Mouse (Mus musculus) intestine, embryonic 14.5 days (tissue): ENCODE measurements around the gene Zdhhc19. TPM values are rescaled to one million over a fixed set of nuclear protein-coding genes. Genes with fewer than 3 reads are reported as not detected.

Experiments used
- ATAC-seq: fragments of 200-750 bp; cut with Nextera tagmentation; replicated peaks from 2 replicates; pipeline ENCODE4 v1.8.0; 2017; ENCODE audit warnings: low read depth, moderate number of reproducible peaks, moderate TSS enrichment, moderate library complexity; ENCODE audit not compliant: low FRiP score, low TSS enrichment
- DNase-seq: peaks from one replicate; pipeline ENCODE4 v3.0.0-alpha.2; 2018; ENCODE audit warnings: low spot score
- H3K27ac ChIP-seq: fragments of 300-500 bp; sonication (generic); 2 replicates; pipeline ENCODE4 v1.5.1; 2014; ENCODE audit warnings: low read depth, mild to moderate bottlenecking, control low read depth
- H3K27me3 ChIP-seq: fragments of 300-500 bp; sonication (generic); replicated peaks from 2 replicates; pipeline ENCODE4 v1.6.1; 2014; ENCODE audit warnings: low read length, control low read depth; ENCODE audit not compliant: control insufficient read depth, insufficient read depth
- H3K36me3 ChIP-seq: fragments of 300-500 bp; sonication (generic); 2 replicates; pipeline ENCODE4 v1.6.1; 2014; ENCODE audit warnings: low read length, control low read depth; ENCODE audit not compliant: control insufficient read depth, insufficient read depth
- H3K4me1 ChIP-seq: fragments of 300-500 bp; sonication (generic); replicated peaks from 2 replicates; pipeline ENCODE4 v1.6.1; 2014; ENCODE audit warnings: low read length, control low read depth, mixed read lengths; ENCODE audit not compliant: control insufficient read depth, insufficient read depth
- H3K4me2 ChIP-seq: fragments of 300-500 bp; sonication (generic); 2 replicates; pipeline ENCODE4 v1.6.1; 2014; ENCODE audit warnings: low read length
- H3K4me3 ChIP-seq: fragments of 300-500 bp; sonication (generic); 2 replicates; pipeline ENCODE4 v1.5.1; 2014; ENCODE audit warnings: low read depth, low read length, control low read depth, mixed read lengths
- H3K9ac ChIP-seq: fragments of 300-500 bp; sonication (generic); 2 replicates; pipeline ENCODE4 v1.6.1; 2014; ENCODE audit warnings: mild to moderate bottlenecking, low read length
- H3K9me3 ChIP-seq: fragments of 300-500 bp; sonication (generic); 2 replicates; pipeline ENCODE4 v1.6.1; 2016; ENCODE audit warnings: low read length, control low read depth; ENCODE audit not compliant: control insufficient read depth
- WGBS: fragments of 180-500 bp; shearing (Covaris S2); extraction: QIAGEN DNeasy Blood & Tissue Kit; methylation state at CpG from one replicate; pipeline ENCODE4 v1.1.7; 2014; 5-methylcytosine and 5-hydroxymethylcytosine counted together
- polyA plus RNA-seq: library from polyadenylated mRNA; unstranded; fragments of >200 nt; fragmentation: Nextera tagmentation; extraction: Ambion mirVana; gene quantifications from 2 replicates; pipeline ENCODE4 v1.2.1, GENCODE M21; 2014

Zdhhc19 gene
- polyA plus RNA-seq, 1 experiment from 2014 or later, result 0.20 TPM

GRCm38 (mm10) chr16:32460518-32460917 lies 35.5 kb upstream of the Zdhhc19 start:
- DNase-seq (no peak), ATAC-seq (no peak)
- no peak overlapping the region for H3K4me3 ChIP-seq
- H3K4me2 ChIP-seq, result no peak overlapping the region
- WGBS, result 65% methylated on average over 4 of the region's 4 CpGs
- H3K36me3 ChIP-seq, result peaks cover 25% of the 10 kb centered on the region
- H3K9me3 ChIP-seq, result no peaks in the 10 kb centered on the region
- no peaks in the 10 kb centered on the region for H3K27me3 ChIP-seq
- H3K27ac ChIP-seq, result no peak overlapping the region
- H3K4me1 ChIP-seq, result no peaks in the 10 kb centered on the region
- no peak overlapping the region for H3K9ac ChIP-seq

- H3K4me3 ChIP-seq, result no peak overlapping the region
- H3K4me1 ChIP-seq, result no peaks in the 10 kb centered on the region
- no peaks in the 10 kb centered on the region for H3K9me3 ChIP-seq
- H3K9ac ChIP-seq, result no peak overlapping the region
- H3K36me3 ChIP-seq, result peaks cover 15% of the 10 kb centered on the region
- H3K27ac ChIP-seq, result no peak overlapping the region
- no peak for DNase-seq
- H3K4me2 ChIP-seq, result no peak overlapping the region
- WGBS, result 93% methylated on average over 5 of the region's 5 CpGs
- no peak for ATAC-seq
- no peaks in the 10 kb centered on the region for H3K27me3 ChIP-seq
These were observed 34.4 kb upstream of the Zdhhc19 start for GRCm38 (mm10) chr16:32461713-32462112.

- no peaks in the 10 kb centered on the region for H3K4me1 ChIP-seq
- ATAC-seq, result peak; percentile 25; the same call in 1 of the 2 replicates
- no peak overlapping the region for H3K4me3 ChIP-seq
- no peak for DNase-seq
- no peaks in the 10 kb centered on the region for H3K9me3 ChIP-seq
- peaks cover 20% of the 10 kb centered on the region for H3K36me3 ChIP-seq
- H3K27ac ChIP-seq, result peak overlapping the region; percentile 25; the same call in 1 of the 2 replicates
- no peak overlapping the region for H3K4me2 ChIP-seq
- H3K27me3 ChIP-seq, result no peaks in the 10 kb centered on the region
- WGBS, result 89% methylated on average over 16 of the region's 16 CpGs
- no peak overlapping the region for H3K9ac ChIP-seq
These were observed 33.1 kb upstream of the Zdhhc19 start for GRCm38 (mm10) chr16:32462950-32463349.

DNA sequence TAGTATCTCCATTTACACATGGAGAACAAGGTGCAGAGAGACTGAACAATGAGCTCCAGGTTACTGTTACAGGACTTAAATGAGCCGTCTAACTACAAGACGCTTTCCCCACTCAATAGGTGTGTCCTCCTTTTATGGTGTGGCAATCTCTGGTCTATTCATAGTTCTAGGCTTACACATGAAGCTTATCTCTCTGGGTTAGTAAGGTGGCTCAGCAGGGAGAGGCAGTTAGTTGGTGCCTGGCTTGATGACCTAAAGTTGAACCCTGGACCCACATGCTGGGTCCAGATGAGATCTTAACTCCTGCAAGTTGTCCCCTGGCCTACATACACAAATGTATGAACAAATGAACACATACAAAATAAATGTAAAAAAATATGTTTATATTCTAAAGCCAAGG lies 32.6 kb upstream of the Zdhhc19 start:
- DNase-seq, result no peak
- WGBS, result 66% methylated on average over 2 of the region's 2 CpGs
- ATAC-seq, result peak; percentile 82
- Histone ChIP-seq H3K27ac (peak overlapping the region; percentile 25; the same call in 1 of the 2 replicates), H3K4me1 (no peaks in the 10 kb centered on the region), H3K9me3 (no peaks in the 10 kb centered on the region), H3K27me3 (no peaks in the 10 kb centered on the region), H3K4me3 (no peak overlapping the region), H3K36me3 (peaks cover 25% of the 10 kb centered on the region), H3K9ac (no peak overlapping the region), H3K4me2 (no peak overlapping the region)

DNA sequence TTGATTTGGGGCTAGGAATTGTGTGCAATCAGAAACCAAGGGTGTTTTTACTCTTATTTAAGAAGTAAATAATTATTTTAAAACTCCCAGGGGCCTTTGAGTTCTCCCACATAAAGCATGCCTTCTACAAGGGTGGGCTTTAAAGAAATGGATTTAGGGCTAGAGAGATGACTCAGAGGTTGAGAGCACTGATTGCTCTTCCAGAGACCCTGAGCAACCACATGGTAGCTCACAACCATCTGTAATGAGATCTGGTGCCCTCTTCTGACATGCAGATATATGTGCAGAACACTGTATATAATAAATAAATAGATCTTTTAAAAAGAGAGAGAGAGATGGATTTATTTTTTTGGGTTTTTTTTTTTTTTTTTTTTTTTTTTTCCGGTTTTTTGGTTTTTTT lies 31.2 kb upstream of the Zdhhc19 start:
- peak; percentile 36 for DNase-seq
- Histone ChIP-seq H3K4me1 (no peaks in the 10 kb centered on the region), H3K4me2 (no peak overlapping the region), H3K9me3 (no peaks in the 10 kb centered on the region), H3K9ac (no peak overlapping the region), H3K27ac (no peak overlapping the region), H3K27me3 (no peaks in the 10 kb centered on the region), H3K36me3 (peaks cover 36% of the 10 kb centered on the region), H3K4me3 (no peak overlapping the region)
- WGBS, result 0% methylated on average over 1 of the region's 1 CpGs
- no peak for ATAC-seq

- H3K4me2 ChIP-seq, result no peak overlapping the region
- H3K27ac ChIP-seq, result no peak overlapping the region
- peaks cover 51% of the 10 kb centered on the region for H3K36me3 ChIP-seq
- DNase-seq (peak; percentile 1), ATAC-seq (no peak)
- WGBS, result 86% methylated on average over 3 of the region's 3 CpGs
- H3K9me3 ChIP-seq, result no peaks in the 10 kb centered on the region
- no peak overlapping the region for H3K9ac ChIP-seq
- no peak overlapping the region for H3K4me3 ChIP-seq
- no peaks in the 10 kb centered on the region for H3K27me3 ChIP-seq
- no peaks in the 10 kb centered on the region for H3K4me1 ChIP-seq
These were observed 27.6 kb upstream of the Zdhhc19 start for GRCm38 (mm10) chr16:32468488-32468887.

DNA sequence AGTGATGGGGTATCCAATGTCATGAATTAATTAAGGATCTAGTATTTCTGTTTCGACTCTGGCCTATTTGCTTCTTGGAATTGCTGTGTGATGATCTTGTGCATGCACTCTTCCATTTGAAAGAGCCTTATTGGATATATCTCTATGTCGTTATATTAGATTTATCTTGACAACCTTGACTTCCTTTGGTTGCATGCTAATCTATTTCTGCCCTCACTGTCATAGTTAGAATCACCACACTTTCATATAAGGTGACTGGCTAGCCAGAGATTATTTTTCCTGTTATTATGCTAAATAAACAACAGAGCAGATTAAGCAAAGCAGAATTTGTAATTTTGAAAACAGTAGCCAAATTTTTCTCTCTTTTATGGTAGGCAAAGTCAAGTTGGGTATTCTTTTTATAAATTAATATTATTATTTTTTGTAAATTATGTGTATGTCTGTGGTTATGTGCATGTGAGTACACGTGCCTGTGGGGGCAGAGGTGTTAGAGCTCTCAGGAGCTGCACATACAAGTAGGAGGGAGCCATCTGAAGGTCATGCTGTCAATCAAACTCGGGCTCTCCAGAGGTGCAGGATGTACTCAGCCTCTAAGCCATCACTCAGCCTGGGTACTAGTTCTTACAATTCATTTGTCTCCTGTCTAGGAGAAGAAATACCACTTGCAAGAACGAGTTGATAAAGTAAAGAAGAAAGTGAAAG lies 26.5 kb upstream of the Zdhhc19 start:
- Histone ChIP-seq H3K4me3 (no peak overlapping the region), H3K27ac (no peak overlapping the region), H3K4me2 (no peak overlapping the region), H3K36me3 (peaks cover 46% of the 10 kb centered on the region), H3K9ac (no peak overlapping the region), H3K27me3 (no peaks in the 10 kb centered on the region), H3K9me3 (no peaks in the 10 kb centered on the region), H3K4me1 (no peaks in the 10 kb centered on the region)
- DNase-seq (no peak), ATAC-seq (no peak)
- WGBS, result 78% methylated on average over 5 of the region's 5 CpGs

DNA sequence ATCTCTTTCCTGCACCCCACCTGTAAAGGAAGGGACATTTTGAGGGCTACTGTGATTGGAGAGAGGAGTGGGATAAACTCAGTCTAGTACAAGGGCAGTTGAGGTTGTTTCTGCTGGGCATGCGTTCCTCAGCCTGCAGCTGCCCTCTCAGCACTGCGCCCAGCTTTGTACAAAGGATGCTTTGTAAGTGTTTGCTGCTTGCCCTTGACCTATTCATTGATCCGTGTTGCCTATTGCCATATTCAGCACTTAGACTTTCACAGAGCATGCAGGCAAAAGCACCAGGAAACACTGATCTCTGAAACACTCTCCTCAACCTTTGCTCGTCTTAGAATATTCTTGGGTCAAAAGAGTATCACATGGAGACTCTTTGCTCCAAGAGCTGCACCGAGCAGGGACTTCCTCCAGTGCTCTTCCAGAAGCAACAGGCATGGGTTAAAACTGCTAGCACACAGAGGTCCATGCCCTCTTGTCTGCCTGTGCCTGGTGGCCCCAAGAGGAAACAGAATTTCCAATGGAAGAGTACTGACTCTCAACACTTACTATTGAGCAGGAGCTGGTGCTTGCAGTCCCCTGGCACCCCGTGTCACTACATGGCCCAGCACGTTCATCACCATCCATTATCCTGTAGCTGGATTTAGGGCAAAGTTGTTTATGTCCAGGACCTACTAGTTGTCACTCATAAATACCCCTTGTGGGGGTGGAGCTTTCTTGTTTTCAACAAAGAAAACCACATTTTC lies 23.6 kb upstream of the Zdhhc19 start:
- Histone ChIP-seq H3K9me3 (no peaks in the 10 kb centered on the region), H3K9ac (no peak overlapping the region), H3K27ac (no peak overlapping the region), H3K36me3 (peaks cover 45% of the 10 kb centered on the region), H3K4me1 (no peaks in the 10 kb centered on the region), H3K4me3 (no peak overlapping the region), H3K4me2 (no peak overlapping the region), H3K27me3 (no peaks in the 10 kb centered on the region)
- DNase-seq (peak; percentile 39), ATAC-seq (no peak)
- 72% methylated on average over 7 of the region's 7 CpGs for WGBS
